Mouse (Mus musculus) heart, adult 2 months (tissue): ENCODE data around the gene Sap30l. TPM values are rescaled to one million over a fixed set of nuclear protein-coding genes. Genes with fewer than 3 reads are reported as not detected.

Experiments
- DNase-seq, 2 experiments: peaks; one replicate each; pipeline ENCODE4 v3.0.0; 2021
- H3K27ac ChIP-seq: fragments of 200-600 bp; 2 replicates; pipeline ENCODE4 v1.8.1; 2022
- H3K27me3 ChIP-seq: fragments of 200-500 bp; 2 replicates; pipeline ENCODE4 v1.6.1; 2012; ENCODE audit warnings: mild to moderate bottlenecking, low read length, inconsistent platforms, mixed read lengths; ENCODE audit not compliant: control insufficient read depth, insufficient read depth
- H3K36me3 ChIP-seq: fragments of 200-500 bp; 2 replicates; pipeline ENCODE4 v1.6.1; 2012; ENCODE audit warnings: low read length, inconsistent platforms; ENCODE audit not compliant: control insufficient read depth, insufficient read depth
- H3K4me1 ChIP-seq: fragments of 200-500 bp; 2 replicates; pipeline ENCODE4 v1.6.1; 2011; ENCODE audit warnings: low read length; ENCODE audit not compliant: control insufficient read depth, insufficient read depth
- H3K4me3 ChIP-seq: fragments of 200-600 bp; 2 replicates; pipeline ENCODE4 v1.8.1; 2022
- H3K79me2 ChIP-seq: fragments of 200-500 bp; replicated peaks from 2 replicates; pipeline ENCODE4 v1.6.1; 2012; ENCODE audit warnings: mild to moderate bottlenecking, inconsistent platforms, low read length, moderate library complexity, mixed read lengths; ENCODE audit not compliant: control insufficient read depth, insufficient read depth
- H3K9ac ChIP-seq: fragments of 200-500 bp; 2 replicates; pipeline ENCODE4 v1.6.1; 2012; ENCODE audit warnings: low read depth, mild to moderate bottlenecking, control low read depth, inconsistent platforms, low read length, mixed read lengths
- CTCF ChIP-seq: fragments of 200-600 bp; IDR thresholded peaks from 2 replicates; pipeline ENCODE4 v1.8.1; 2022; ENCODE audit warnings: antibody characterized with exemption, mild to moderate bottlenecking, moderate library complexity
- EP300 ChIP-seq: fragments of 200-500 bp; IDR thresholded peaks from 2 replicates; pipeline ENCODE4 v1.6.1; 2011; ENCODE audit warnings: low read depth, low read length, control low read depth; ENCODE audit not compliant: insufficient read depth
- POLR2A ChIP-seq: fragments of 200-500 bp; IDR thresholded peaks from 2 replicates; pipeline ENCODE4 v1.6.1; 2011; ENCODE audit warnings: mild to moderate bottlenecking, low read depth, low read length, control low read depth; ENCODE audit not compliant: insufficient read depth
- WGBS: fragments of 180-500 bp; shearing (Covaris S2); methylation state at CpG from one replicate; pipeline ENCODE4 v1.1.7; 2018; 5-methylcytosine and 5-hydroxymethylcytosine counted together
- intact Hi-C: fragments of 180-260 bp; cut with DNase I; formaldehyde crosslinking; loops from one replicate; pipeline ENCODE4 v1.15.1; 2025
- polyA plus RNA-seq: library from polyadenylated mRNA; depleted of rRNA; stranded (reverse); fragments of >200 nt; gene quantifications from 2 replicates; pipeline ENCODE4 v1.2.3, GENCODE M21; 2012
- total RNA-seq, 2 experiments: library from RNA; stranded (reverse); gene quantifications; 2 replicates each; pipeline ENCODE4 v1.2.3; 2021

Sap30l gene
- total and polyA plus RNA-seq, 3 experiments, result 21.2 to 49.2 (median 43.2) TPM

GRCm38 (mm10) chr11:57801766-57802510, 501 bp downstream of the Sap30l start:
- Histone ChIP-seq H3K27me3 (no peaks in the 10 kb centered on the region), H3K4me3 (peak overlapping the region; percentile 84), H3K27ac (peak overlapping the region; percentile 80), H3K4me1 (0 out of 2 replicates have a peak, but pooled peaks cover 6% of the 10 kb centered on the region), H3K9ac (peak overlapping the region; percentile 75), H3K79me2 (no peaks in the 10 kb centered on the region), H3K36me3 (no peaks in the 10 kb centered on the region)
- DNase-seq, result peak; percentile 80 to 83
- intact Hi-C loops, result loop anchor here (5.0 to 10.0 kb wide), 3 partner anchors 205 to 523 kb away; partner anchors contain the start of genes Cnot8 and Larp1
- TF ChIP-seq EP300, result no peak
- TF ChIP-seq POLR2A, result no peak
- TF ChIP-seq CTCF, result peak; percentile 4; the same call in 1 of the 2 replicates
- 1% methylated on average over 80 of the region's 85 CpGs for whole genome bisulfite sequencing

- Histone ChIP-seq H3K4me3 (peak overlapping the region; percentile 84), H3K36me3 (no peaks in the 10 kb centered on the region), H3K27me3 (no peaks in the 10 kb centered on the region), H3K27ac (peak overlapping the region; percentile 80), H3K9ac (peak overlapping the region; percentile 75), H3K4me1 (0 out of 2 replicates have a peak, but pooled peaks cover 6% of the 10 kb centered on the region), H3K79me2 (no peaks in the 10 kb centered on the region)
- 1% methylated on average over 18 of the region's 18 CpGs for WGBS
- DNase-seq, result peak in 1 of 2 experiments; percentile 65
- no peak for TF ChIP-seq POLR2A
- TF ChIP-seq CTCF, result no peak
- no peak for TF ChIP-seq EP300
- intact Hi-C loops, result loop anchor here (5.0 to 10.0 kb wide), 3 partner anchors 205 to 522 kb away; partner anchors contain the start of genes Cnot8 and Larp1
Observed at GRCm38 (mm10) chr11:57802511-57802870, 1.1 kb downstream of the Sap30l start.

GRCm38 (mm10) chr11:57805047-57805446, 3.6 kb downstream of the Sap30l start:
- Histone ChIP-seq H3K9ac (no peak overlapping the region), H3K36me3 (no peaks in the 10 kb centered on the region), H3K79me2 (no peaks in the 10 kb centered on the region), H3K27ac (no peak overlapping the region), H3K4me3 (no peak overlapping the region), H3K27me3 (no peaks in the 10 kb centered on the region), H3K4me1 (0 out of 2 replicates have a peak, but pooled peaks cover 6% of the 10 kb centered on the region)
- DNase-seq, result no peak
- intact Hi-C loops, result loop anchor here (10.0 kb wide), 1 partner anchor 520 kb away; no protein-coding TSS in a partner anchor
- TF ChIP-seq EP300 (no peak), POLR2A (no peak), CTCF (no peak)
- 65% methylated on average over 3 of the region's 3 CpGs for WGBS

GRCm38 (mm10) chr11:57809017-57809731, 7.7 kb downstream of the Sap30l start:
- Histone ChIP-seq H3K27me3 (no peaks in the 10 kb centered on the region), H3K4me1 (no peaks in the 10 kb centered on the region), H3K4me3 (no peak overlapping the region), H3K9ac (no peak overlapping the region), H3K36me3 (no peaks in the 10 kb centered on the region), H3K27ac (no peak overlapping the region), H3K79me2 (no peaks in the 10 kb centered on the region)
- whole genome bisulfite sequencing, result 78% methylated on average over 17 of the region's 17 CpGs
- TF ChIP-seq POLR2A (no peak), EP300 (no peak), CTCF (no peak)
- intact Hi-C loops, result loop anchor here (10.0 kb wide), 1 partner anchor 516 kb away; no protein-coding TSS in a partner anchor
- DNase-seq, result no peak

- Histone ChIP-seq H3K9ac (no peak overlapping the region), H3K79me2 (no peaks in the 10 kb centered on the region), H3K36me3 (no peaks in the 10 kb centered on the region), H3K4me1 (no peaks in the 10 kb centered on the region), H3K27me3 (no peaks in the 10 kb centered on the region), H3K4me3 (no peak overlapping the region), H3K27ac (no peak overlapping the region)
- no peak for TF ChIP-seq CTCF
- TF ChIP-seq POLR2A, result no peak
- no peak for TF ChIP-seq EP300
- intact Hi-C loops, result loop anchor here (10.0 kb wide), 1 partner anchor 515 kb away; no protein-coding TSS in a partner anchor
- 89% methylated on average over 8 of the region's 8 CpGs for WGBS
- no peak for DNase-seq
Observed at GRCm38 (mm10) chr11:57809732-57810098, 8.3 kb downstream of the Sap30l start.

GRCm38 (mm10) chr11:57811006-57811405, 9.6 kb downstream of the Sap30l start:
- H3K79me2 ChIP-seq, result no peaks in the 10 kb centered on the region
- H3K27ac ChIP-seq, result no peak overlapping the region
- H3K36me3 ChIP-seq, result no peaks in the 10 kb centered on the region
- intact Hi-C loops, result no loop called here
- 77% methylated on average over 7 of the region's 7 CpGs for WGBS
- H3K4me1 ChIP-seq, result no peaks in the 10 kb centered on the region
- H3K27me3 ChIP-seq, result no peaks in the 10 kb centered on the region
- no peak for DNase-seq
- TF ChIP-seq CTCF (no peak), POLR2A (no peak), EP300 (no peak)
- no peak overlapping the region for H3K4me3 ChIP-seq
- no peak overlapping the region for H3K9ac ChIP-seq
